Mouse (Mus musculus): ENCODE results near the gene Cep170. TPM values are rescaled to one million over a fixed set of nuclear protein-coding genes. Genes with fewer than 3 reads are reported as not detected.
"Not testable (repeated sequence)": the region's sequence is repeated elsewhere in the genome, so short reads cannot be mapped to it uniquely, and the experiment has no call there.

Gene Cep170
- 97.9 and 109 TPM in 2 replicates for polyA plus RNA-seq (2015; fragmentation: Nextera tagmentation; extraction: Ambion mirVana)

- Histone ChIP-seq H3K27ac (replicated peaks) (peak within 1 kb of the TSS; percentile 98), H3K9me3 (no peaks in the 10 kb centered on the region), H3K36me3 (no peaks in the 10 kb centered on the region), H3K9ac (peak within 1 kb of the TSS; percentile 96), H3K27me3 (no peaks in the 10 kb centered on the region), H3K4me1 (replicated peaks) (peaks cover 28% of the 10 kb centered on the region), H3K4me3 (peak within 1 kb of the TSS; percentile 97), H3K4me2 (peak within 1 kb of the TSS; percentile 61)
- WGBS, result under 1% methylated on average over 28 of the region's 28 CpGs
- ATAC-seq (ENCODE audit: low FRiP score, low read depth), result peak; percentile 95
These were observed at the start of gene Cep170 for GRCm38 (mm10) chr1:176814036-176814420. Gene Cep170, minus strand, starts transcription at chr1:176814067.

DNA sequence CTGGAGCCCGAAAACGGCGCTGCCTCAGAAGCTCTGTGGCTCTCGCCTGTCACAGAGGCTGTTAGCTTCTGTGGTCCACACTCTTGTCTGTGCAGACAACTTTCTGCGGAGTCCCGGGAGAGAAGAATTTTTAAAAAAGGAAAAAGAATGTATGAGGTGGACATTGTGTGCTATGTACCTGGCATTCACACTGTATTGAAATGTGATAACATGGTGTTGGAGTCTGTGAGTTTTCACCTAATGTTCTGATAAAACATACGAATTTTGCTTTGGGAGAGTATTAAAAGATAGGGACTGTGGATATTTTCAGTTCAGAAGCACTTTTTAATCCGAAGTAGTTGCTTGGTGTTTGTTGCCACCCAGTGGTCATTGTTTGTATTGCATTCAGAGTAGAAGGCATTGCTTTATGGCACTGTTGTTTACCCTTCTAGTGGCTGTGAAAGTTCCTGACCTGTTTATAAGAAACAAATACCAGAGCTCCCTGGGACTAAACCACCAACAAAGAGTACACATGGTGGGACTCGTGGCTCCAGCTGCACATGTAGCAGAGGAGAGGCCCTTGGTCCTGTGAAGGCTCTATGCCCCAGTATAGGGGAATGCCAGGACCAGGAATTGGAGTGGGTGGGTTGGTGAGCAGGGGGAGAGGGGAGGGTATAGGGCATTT is 48.2 kb upstream of the Cep170 start:
- Histone ChIP-seq H3K4me3 (no peak overlapping the region), H3K4me2 (no peak overlapping the region), H3K4me1 (replicated peaks) (no peaks in the 10 kb centered on the region), H3K27me3 (no peaks in the 10 kb centered on the region), H3K9ac (no peak overlapping the region), H3K36me3 (no peaks in the 10 kb centered on the region), H3K9me3 (no peaks in the 10 kb centered on the region), H3K27ac (replicated peaks) (no peak overlapping the region)
- peak; percentile 38 for ATAC-seq (ENCODE audit: low FRiP score, low read depth)
- 60% methylated on average over 9 of the region's 9 CpGs for WGBS

- 90% methylated on average over 9 of the region's 9 CpGs for WGBS
- H3K9ac ChIP-seq, result no peak overlapping the region
- ATAC-seq (ENCODE audit: low FRiP score, low read depth), result no peak
- H3K27me3 ChIP-seq, result no peaks in the 10 kb centered on the region
- H3K9me3 ChIP-seq, result no peaks in the 10 kb centered on the region
- H3K4me2 ChIP-seq, result no peak overlapping the region
- no peaks in the 10 kb centered on the region for H3K4me1 ChIP-seq (replicated peaks)
- no peak overlapping the region for H3K27ac ChIP-seq (replicated peaks)
- H3K36me3 ChIP-seq, result peaks cover 13% of the 10 kb centered on the region
- H3K4me3 ChIP-seq, result no peak overlapping the region
These were observed 39.1 kb upstream of the Cep170 start for GRCm38 (mm10) chr1:176852813-176853590.

- 96% methylated on average over 7 of the region's 7 CpGs for WGBS
These were observed 37.5 kb upstream of the Cep170 start for GRCm38 (mm10) chr1:176851401-176851800.

DNA sequence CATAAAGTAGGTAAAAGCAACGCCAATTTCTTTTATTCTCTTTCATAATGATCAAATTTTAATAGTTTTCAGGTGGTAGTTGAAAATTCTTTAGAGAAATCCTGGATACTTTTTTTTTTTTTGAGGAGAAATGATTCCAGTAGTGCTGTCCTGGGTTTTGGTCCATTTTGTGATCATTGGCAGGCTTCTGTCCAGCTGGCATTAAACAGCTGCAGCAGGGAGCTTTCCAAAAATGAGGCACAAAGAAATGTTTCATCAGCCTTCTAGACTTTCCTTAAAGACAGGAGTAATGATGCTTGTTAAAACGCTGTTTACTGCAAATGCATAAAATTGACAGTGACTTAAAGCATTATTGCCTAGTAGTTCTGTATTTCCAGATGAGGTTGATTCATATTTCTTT is 35.5 kb upstream of the Cep170 start:
- Histone ChIP-seq H3K4me2 (no peak overlapping the region), H3K27me3 (no peaks in the 10 kb centered on the region), H3K27ac (replicated peaks) (no peak overlapping the region), H3K9ac (no peak overlapping the region), H3K36me3 (peaks cover 21% of the 10 kb centered on the region), H3K9me3 (no peaks in the 10 kb centered on the region), H3K4me3 (no peak overlapping the region), H3K4me1 (replicated peaks) (no peaks in the 10 kb centered on the region)
- ATAC-seq (ENCODE audit: low FRiP score, low read depth), result no peak
- 83% methylated on average over 2 of the region's 2 CpGs for WGBS

More at GRCm38 (mm10) chr1:176851401-176851800, 37.5 kb upstream of the Cep170 start:
- no peak overlapping the region for H3K4me3 ChIP-seq
- no peak for ATAC-seq (ENCODE audit: low FRiP score, low read depth)
- no peaks in the 10 kb centered on the region for H3K9me3 ChIP-seq
- H3K4me1 ChIP-seq (replicated peaks), result no peaks in the 10 kb centered on the region
- H3K27ac ChIP-seq (replicated peaks), result no peak overlapping the region
- no peak overlapping the region for H3K9ac ChIP-seq
- peaks cover 14% of the 10 kb centered on the region for H3K36me3 ChIP-seq
- no peaks in the 10 kb centered on the region for H3K27me3 ChIP-seq
- H3K4me2 ChIP-seq, result no peak overlapping the region

GRCm38 (mm10) chr1:176848613-176849290 is 34.9 kb upstream of the Cep170 start:
- H3K27ac ChIP-seq (replicated peaks), result no peak overlapping the region
- ATAC-seq (ENCODE audit: low FRiP score, low read depth), result no peak
- 79% methylated on average over 11 of the region's 11 CpGs for WGBS
- no peak overlapping the region for H3K9ac ChIP-seq
- H3K27me3 ChIP-seq, result no peaks in the 10 kb centered on the region
- no peak overlapping the region for H3K4me2 ChIP-seq
- H3K4me1 ChIP-seq (replicated peaks), result no peaks in the 10 kb centered on the region
- no peaks in the 10 kb centered on the region for H3K9me3 ChIP-seq
- peaks cover 21% of the 10 kb centered on the region for H3K36me3 ChIP-seq
- no peak overlapping the region for H3K4me3 ChIP-seq

GRCm38 (mm10) chr1:176847118-176847859 is 33.4 kb upstream of the Cep170 start:
- no peak for ATAC-seq (ENCODE audit: low FRiP score, low read depth)
- 55% methylated on average over 10 of the region's 10 CpGs for WGBS
- Histone ChIP-seq H3K4me2 (no peak overlapping the region), H3K27ac (replicated peaks) (no peak overlapping the region), H3K9ac (no peak overlapping the region), H3K9me3 (no peaks in the 10 kb centered on the region), H3K4me1 (replicated peaks) (no peaks in the 10 kb centered on the region), H3K4me3 (no peak overlapping the region), H3K27me3 (no peaks in the 10 kb centered on the region), H3K36me3 (peaks cover 14% of the 10 kb centered on the region)

- H3K36me3 ChIP-seq, result peaks cover 8% of the 10 kb centered on the region; the same call in 1 of the 2 replicates
- no peak overlapping the region for H3K4me3 ChIP-seq
- H3K27ac ChIP-seq (replicated peaks), result no peak overlapping the region
- WGBS, result 75% methylated on average over 17 of the region's 17 CpGs
- ATAC-seq (ENCODE audit: low FRiP score, low read depth), result no peak
- H3K9ac ChIP-seq, result no peak overlapping the region
- no peaks in the 10 kb centered on the region for H3K4me1 ChIP-seq (replicated peaks)
- H3K9me3 ChIP-seq, result no peaks in the 10 kb centered on the region
- no peaks in the 10 kb centered on the region for H3K27me3 ChIP-seq
- no peak overlapping the region for H3K4me2 ChIP-seq
These were observed 31.5 kb upstream of the Cep170 start for GRCm38 (mm10) chr1:176845082-176845977.

DNA sequence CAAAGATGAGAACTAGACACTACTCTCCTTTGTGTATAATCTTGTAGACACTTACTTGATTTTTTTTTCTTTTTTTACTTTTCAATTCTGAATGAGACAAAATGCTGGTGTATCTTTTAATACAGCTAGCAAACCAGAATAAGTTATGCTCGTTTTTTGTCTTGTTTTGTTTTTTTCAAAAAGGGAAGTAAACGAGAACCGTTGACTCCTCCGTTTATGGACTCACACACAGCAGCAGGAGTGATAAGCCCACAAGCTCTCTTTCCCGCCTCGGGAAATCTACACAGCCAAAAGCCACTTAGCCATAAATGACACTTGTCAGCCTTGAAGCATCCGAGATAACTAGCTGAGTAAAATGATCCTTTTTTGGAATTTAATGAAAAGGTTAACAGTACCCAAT is 22.7 kb upstream of the Cep170 start:
- not testable (repeated sequence) for H3K9me3 ChIP-seq; H3K36me3 ChIP-seq; H3K4me3 ChIP-seq; H3K4me1 ChIP-seq (replicated peaks); H3K27me3 ChIP-seq; ATAC-seq (ENCODE audit: low FRiP score, low read depth); H3K4me2 ChIP-seq; H3K27ac ChIP-seq (replicated peaks); H3K9ac ChIP-seq
- 74% methylated on average over 7 of the region's 7 CpGs for WGBS

DNA sequence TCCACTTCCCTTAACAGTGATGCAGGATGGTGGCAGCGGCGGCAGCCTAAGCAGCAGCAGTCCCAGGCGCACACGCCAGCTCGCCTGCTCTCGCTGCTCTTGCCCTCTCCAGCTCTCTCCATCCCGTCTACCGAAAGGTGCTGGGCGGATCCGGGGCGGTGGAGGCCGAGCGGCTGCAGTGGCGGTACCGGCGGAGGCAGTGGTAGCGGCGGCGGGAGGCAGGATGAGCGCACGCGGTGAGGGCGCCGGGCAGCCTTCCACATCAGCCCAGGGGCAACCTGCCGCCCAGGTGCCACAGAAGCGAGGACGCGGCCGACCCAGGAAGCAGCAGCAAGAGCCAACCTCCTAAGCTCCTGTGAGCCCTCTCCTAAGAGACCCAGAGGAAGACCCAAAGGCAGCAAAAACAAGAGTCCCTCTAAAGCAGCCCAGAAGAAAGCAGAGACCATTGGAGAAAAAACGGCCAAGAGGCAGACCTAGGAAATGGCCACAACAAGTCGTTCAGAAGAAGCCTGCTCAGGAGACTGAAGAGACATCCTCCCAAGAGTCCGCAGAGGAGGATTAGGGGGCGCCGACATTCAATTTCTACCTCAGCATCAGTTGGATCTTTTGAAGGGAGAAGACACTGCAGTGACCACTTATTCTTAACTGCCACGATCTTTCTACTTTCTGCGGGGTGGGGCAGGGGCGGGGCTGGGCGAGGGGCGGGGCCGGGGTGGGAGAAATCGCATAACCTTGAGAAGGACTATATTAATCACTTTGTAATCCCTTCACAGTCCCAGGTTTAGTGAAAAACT is 21.8 kb upstream of the Cep170 start:
- Histone ChIP-seq H3K27me3 (peaks cover 6% of the 10 kb centered on the region; the same call in 1 of the 2 replicates), H3K9me3 (no peaks in the 10 kb centered on the region), H3K27ac (replicated peaks) (no peak overlapping the region), H3K4me1 (replicated peaks) (peaks cover 7% of the 10 kb centered on the region; the same call in 1 of the 2 replicates), H3K4me3 (peak overlapping the region; percentile 36), H3K36me3 (no peaks in the 10 kb centered on the region), H3K9ac (peak overlapping the region; percentile 24; the same call in 1 of the 2 replicates), H3K4me2 (peak overlapping the region; percentile 71)
- ATAC-seq (ENCODE audit: low FRiP score, low read depth), result peak; percentile 38; the same call in 1 of the 2 replicates
- 5% methylated on average over 41 of the region's 41 CpGs for WGBS

All from hindbrain, embryonic 15.5 days (tissue).